Mouse (Mus musculus): ENCODE results near the gene Serpinb8. TPM values are rescaled to one million over a fixed set of nuclear protein-coding genes. Genes with fewer than 3 reads are reported as not detected.

Gene Serpinb8
- total and polyA plus RNA-seq, 2 experiments from 2014 or later, result 0.05 to 0.50 TPM

DNA sequence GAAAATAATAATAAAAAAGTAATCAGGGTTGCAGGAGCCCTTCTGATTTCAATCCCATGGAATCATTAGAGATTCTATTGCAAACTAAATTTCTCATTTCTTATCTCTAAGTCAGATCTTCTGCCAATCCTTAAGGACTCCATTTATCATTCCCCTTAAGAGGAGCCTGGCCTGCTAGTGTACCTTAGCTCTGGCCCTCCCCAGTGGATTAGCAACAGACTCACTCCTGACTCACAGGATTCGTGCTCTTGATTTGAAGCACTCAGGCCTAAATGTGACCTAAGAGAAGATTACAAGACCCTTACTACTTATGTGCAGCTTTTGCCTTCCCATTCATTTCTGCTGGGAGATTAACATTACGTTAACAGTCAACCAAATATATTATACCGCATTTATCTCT, 48.7 kb downstream of the Serpinb8 start:
- H3K27ac ChIP-seq (ENCODE audit: low read depth, low read length), result no peak overlapping the region
- H3K4me3 ChIP-seq (ENCODE audit: low read depth, low read length), result no peak overlapping the region
- no peaks in the 10 kb centered on the region for H3K27me3 ChIP-seq (ENCODE audit: insufficient read depth, low read length)
- no peak for TF ChIP-seq CTCF (IDR thresholded peaks at IDR 0.05; ENCODE audit: low read depth)
- 95% methylated on average over 3 of the region's 3 CpGs for WGBS
- H3K36me3 ChIP-seq (ENCODE audit: insufficient read depth), result no peaks in the 10 kb centered on the region
- ATAC-seq, result no peak
- no peak for DNase-seq
- H3K9ac ChIP-seq, result no peak overlapping the region
- no peaks in the 10 kb centered on the region for H3K9me3 ChIP-seq (ENCODE audit: low read length)
- no peaks in the 10 kb centered on the region for H3K4me1 ChIP-seq (ENCODE audit: insufficient read depth)
- H3K4me2 ChIP-seq (ENCODE audit: low read depth), result no peak overlapping the region

DNA sequence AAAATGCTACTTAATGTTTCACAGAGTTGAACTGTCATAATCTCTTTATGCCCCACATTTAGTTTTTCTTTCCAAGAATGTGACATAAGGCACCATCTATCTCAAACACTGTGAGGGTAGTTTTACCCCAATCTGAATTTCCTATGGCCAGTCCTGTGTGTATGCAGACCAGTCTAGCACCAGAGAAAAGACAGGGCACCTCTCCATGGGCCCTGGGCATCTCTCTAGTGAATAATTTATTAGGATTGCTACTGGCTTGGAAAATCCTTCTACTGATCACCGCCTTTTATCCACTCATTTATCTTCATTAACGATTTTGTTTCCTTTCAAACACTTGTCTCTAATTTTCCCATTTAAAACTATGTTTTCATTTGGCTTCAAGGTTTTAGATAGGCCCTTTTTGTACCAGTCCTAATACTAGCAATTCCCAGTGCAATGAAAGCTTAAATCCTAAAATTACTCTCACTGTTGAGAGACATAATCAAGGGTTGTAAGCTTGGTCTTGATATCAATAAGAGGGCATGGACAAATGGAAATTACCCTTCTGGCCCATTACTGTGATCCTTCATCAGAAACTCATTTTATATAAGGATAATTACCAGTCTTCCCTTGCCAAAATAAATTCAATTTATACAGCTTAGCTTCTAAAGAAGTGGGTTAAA, 52.8 kb downstream of the Serpinb8 start:
- H3K27ac ChIP-seq (ENCODE audit: low read depth, low read length), result no peak overlapping the region
- no peak overlapping the region for H3K9ac ChIP-seq
- no peak for TF ChIP-seq CTCF (IDR thresholded peaks at IDR 0.05; ENCODE audit: low read depth)
- 29% methylated on average over 2 of the region's 2 CpGs for WGBS
- ATAC-seq (no peak; the same call in 1 of the 2 replicates), DNase-seq (no peak)
- no peaks in the 10 kb centered on the region for H3K27me3 ChIP-seq (ENCODE audit: insufficient read depth, low read length)
- no peaks in the 10 kb centered on the region for H3K36me3 ChIP-seq (ENCODE audit: insufficient read depth)
- no peak overlapping the region for H3K4me2 ChIP-seq (ENCODE audit: low read depth)
- H3K4me3 ChIP-seq (ENCODE audit: low read depth, low read length), result no peak overlapping the region
- H3K9me3 ChIP-seq (ENCODE audit: low read length), result no peaks in the 10 kb centered on the region
- H3K4me1 ChIP-seq (ENCODE audit: insufficient read depth), result no peaks in the 10 kb centered on the region

DNA sequence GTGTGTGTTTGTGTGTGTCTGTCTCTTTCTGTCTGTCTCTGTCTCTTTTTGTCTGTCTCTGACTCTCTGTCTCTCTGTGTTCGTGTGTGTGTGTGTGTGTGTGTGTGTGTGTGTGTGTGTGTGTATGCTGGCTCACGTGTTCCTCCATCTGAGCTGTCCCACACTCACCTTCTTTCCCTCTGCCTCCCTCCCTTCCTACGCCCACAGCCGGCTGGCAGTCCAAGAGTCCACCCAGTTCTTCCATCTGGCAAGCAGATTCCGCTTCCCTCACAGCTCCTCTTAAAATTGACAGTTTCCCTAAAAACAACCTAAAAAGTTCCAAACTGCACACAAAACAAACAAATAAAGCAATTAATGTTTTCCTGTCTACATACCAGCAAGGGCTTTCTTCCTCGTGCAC, 55.3 kb downstream of the Serpinb8 start:
- Histone ChIP-seq H3K9ac (no peak overlapping the region), H3K4me3 (ENCODE audit: low read depth, low read length) (no peak overlapping the region), H3K27me3 (ENCODE audit: insufficient read depth, low read length) (no peaks in the 10 kb centered on the region), H3K36me3 (ENCODE audit: insufficient read depth) (no peaks in the 10 kb centered on the region), H3K9me3 (ENCODE audit: low read length) (no peaks in the 10 kb centered on the region), H3K27ac (ENCODE audit: low read depth, low read length) (no peak overlapping the region), H3K4me1 (ENCODE audit: insufficient read depth) (no peaks in the 10 kb centered on the region), H3K4me2 (ENCODE audit: low read depth) (no peak overlapping the region)
- no peak for ATAC-seq
- no peak for TF ChIP-seq CTCF (IDR thresholded peaks at IDR 0.05; ENCODE audit: low read depth)
- WGBS, result 66% methylated on average over 6 of the region's 6 CpGs
- DNase-seq, result no peak

DNA sequence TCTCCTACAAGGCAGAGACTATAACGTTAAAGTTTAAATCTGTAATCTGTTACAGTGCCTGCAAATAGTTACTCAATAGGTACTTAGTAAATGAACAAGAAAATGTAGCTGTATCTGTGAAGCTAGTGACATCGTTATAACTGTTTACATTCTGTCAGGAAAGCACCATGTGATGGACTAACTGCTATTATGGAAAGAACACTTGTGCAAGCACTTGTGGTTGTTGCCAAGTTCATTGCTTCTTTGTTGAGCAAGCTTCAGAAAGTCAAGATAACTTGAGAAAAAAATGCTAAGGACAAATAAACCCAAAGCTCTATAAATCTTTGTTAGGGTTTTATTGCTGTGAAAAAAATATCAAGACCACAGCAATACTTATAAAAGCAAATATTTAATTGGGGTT, 67.9 kb downstream of the Serpinb8 start:
- H3K4me3 ChIP-seq (ENCODE audit: low read depth, low read length), result no peak overlapping the region
- H3K9ac ChIP-seq, result no peak overlapping the region
- ATAC-seq (no peak), DNase-seq (no peak)
- H3K27ac ChIP-seq (ENCODE audit: low read depth, low read length), result no peak overlapping the region
- TF ChIP-seq CTCF (IDR thresholded peaks at IDR 0.05; ENCODE audit: low read depth), result no peak
- no peaks in the 10 kb centered on the region for H3K36me3 ChIP-seq (ENCODE audit: insufficient read depth)
- H3K4me1 ChIP-seq (ENCODE audit: insufficient read depth), result no peaks in the 10 kb centered on the region
- 69% methylated on average over 2 of the region's 2 CpGs for WGBS
- no peaks in the 10 kb centered on the region for H3K27me3 ChIP-seq (ENCODE audit: insufficient read depth, low read length)
- no peak overlapping the region for H3K4me2 ChIP-seq (ENCODE audit: low read depth)
- H3K9me3 ChIP-seq (ENCODE audit: low read length), result no peaks in the 10 kb centered on the region

Other genes starting within 250 kb of the Serpinb8 start
- not detected in 2 replicates for gene Serpinb11, start 228.8 kb upstream of the Serpinb8 start, total RNA-seq (2014; rRNA removed)
- gene Serpinb11, start 228.8 kb upstream of the Serpinb8 start, polyA plus RNA-seq (2015; fragmentation: Nextera tagmentation; extraction: Ambion mirVana), result not detected in 2 replicates
- not detected in 2 replicates for gene Serpinb7, start 190.4 kb upstream of the Serpinb8 start, total RNA-seq (2014; rRNA removed)
- not detected in 2 replicates for gene Serpinb7, start 190.4 kb upstream of the Serpinb8 start, polyA plus RNA-seq (2015; fragmentation: Nextera tagmentation; extraction: Ambion mirVana)
- gene Serpinb2, start 78.6 kb upstream of the Serpinb8 start, total RNA-seq (2014; rRNA removed), result 0.10 and 0.85 TPM in 2 replicates
- gene Serpinb2, start 78.6 kb upstream of the Serpinb8 start, polyA plus RNA-seq (2015; fragmentation: Nextera tagmentation; extraction: Ambion mirVana), result 0.17 and 0.20 TPM in 2 replicates